Mouse (Mus musculus) brain, adult 2 months (tissue): ENCODE measurements at regions not wholly inside any gene's neighbourhood (a gene's known extent, or its start where the extent isn't known, plus 50 kb on each side); places are given as distances from the start of the nearest gene placed in this dataset.

Experiments used
- DNase-seq: peaks from one replicate; pipeline ENCODE4 v3.0.0; 2011; ENCODE audit warnings: low read depth, low spot score

DNA sequence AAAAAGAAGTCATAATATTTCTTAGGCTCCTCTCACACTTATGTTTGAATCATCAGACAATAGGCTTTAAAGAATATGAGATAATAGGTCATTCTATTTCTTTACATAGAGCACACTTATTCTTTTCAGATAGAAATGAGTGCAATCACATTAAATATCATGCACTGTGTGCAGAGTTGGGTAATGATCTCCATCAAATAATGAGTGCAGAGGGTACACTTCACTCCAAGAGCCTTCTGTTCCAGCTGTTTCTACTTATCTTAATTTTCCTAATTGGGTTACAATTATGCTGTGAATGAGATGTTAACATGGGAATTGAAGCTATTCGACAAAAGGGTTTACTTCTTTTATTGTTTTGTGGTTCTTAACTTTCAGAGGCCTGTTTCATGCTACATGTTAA, 707.5 kb upstream of the Mdga2 start:
- no peak for DNase-seq

- no peak for DNase-seq
These were observed 692.3 kb upstream of the Mdga2 start for GRCm38 (mm10) chr12:67914603-67915002.

DNA sequence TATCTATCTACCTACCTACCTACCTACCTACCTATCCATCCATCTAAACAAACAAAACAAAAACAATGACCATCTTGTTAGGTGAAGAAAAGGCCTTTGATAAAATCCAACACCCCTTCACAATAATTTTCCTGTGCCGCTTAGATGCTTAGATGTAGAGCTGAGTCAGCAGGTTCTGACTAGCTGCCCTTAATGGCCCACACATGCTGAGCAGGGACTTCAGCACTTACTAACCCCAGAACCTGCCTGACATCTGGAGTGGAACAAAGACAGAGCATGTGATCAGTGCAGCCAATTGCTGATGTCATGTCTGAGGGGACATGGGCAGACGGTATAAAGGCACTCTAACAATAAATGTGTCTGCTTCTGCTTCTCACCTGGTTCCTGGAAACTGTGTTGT, 664.9 kb upstream of the Mdga2 start:
- DNase-seq = no peak

DNA sequence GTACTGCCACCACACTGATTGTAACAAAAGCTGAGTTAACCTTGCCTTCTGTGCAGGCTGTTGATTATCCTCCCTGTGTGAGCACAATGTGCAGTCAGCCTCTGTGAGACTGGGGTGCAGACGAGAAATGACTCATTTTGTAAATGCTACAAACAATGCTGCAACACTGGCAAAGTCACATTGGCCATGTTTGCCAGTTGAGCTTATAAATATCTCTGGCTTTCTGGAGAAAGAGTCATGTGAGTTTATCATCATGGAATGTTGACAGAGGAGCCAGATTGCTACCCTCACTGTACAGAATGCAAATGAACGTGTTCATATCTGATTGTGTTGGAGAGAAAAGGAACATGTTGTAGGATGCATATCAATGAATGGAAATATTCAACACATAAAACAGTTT, 640.3 kb upstream of the Mdga2 start:
- peak; percentile 73 for DNase-seq

DNA sequence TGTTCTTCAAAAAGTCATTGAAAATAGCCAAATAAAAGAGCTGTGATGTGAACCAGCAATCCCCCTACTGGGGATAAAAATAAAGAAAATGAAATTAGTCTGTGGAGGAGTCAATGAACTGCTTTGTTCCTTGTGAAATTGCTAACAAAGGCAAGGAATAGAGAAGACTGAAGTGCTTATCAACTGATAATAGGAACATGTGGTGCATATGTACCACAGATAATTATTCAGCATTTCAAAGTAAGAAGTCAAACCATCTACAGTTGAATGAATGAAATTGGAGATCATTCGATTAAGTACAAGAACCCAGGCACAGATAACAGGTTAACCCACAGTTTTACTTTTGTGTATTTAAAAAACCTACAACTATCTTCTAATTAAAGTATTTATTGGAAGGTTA, 638.4 kb upstream of the Mdga2 start:
- no peak for DNase-seq

- no peak for DNase-seq
These were observed 630.3 kb upstream of the Mdga2 start for GRCm38 (mm10) chr12:67852625-67853024.

- DNase-seq = no peak
These were observed 625.2 kb upstream of the Mdga2 start for GRCm38 (mm10) chr12:67847517-67847916.

- DNase-seq = peak; percentile 52
These were observed 581.9 kb upstream of the Mdga2 start for GRCm38 (mm10) chr12:67804297-67804696.

DNA sequence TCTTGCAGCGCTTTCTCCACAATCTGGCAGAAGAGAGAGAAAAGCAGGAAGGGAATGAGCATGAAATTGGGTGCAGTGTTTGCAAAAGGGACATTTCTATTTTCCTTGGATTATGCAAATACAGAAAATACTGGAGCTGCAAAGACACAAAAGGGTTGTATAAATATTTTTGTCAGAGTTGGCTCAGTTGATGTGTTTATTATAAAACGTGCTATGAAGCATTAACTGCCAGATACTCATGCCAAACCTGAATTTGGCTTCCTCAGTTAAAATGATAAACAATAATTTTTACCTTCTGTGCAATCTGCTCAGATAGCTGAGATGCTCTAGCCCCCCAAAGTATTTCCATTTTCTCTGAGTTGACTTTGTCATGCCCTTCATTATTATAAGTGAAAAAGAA, 577.4 kb upstream of the Mdga2 start:
- DNase-seq = peak; percentile 1
